In genomic region chr3:135564706-135565105, GRCm38 (mm10) we compare ENCODE assay signal across 13 mouse cellular contexts.
"Had no signal": no experiment of that assay in that cellular context is flagged by ENCODE, and none has a peak within 500 bp of the region (broad histone marks: within the 10 kb centered on the region; RNA-seq: fewer than 3 reads in every experiment).

No protein-coding gene starts in this region.

- H3K27me3 ChIP-seq: neural tube, embryonic 15.5 days; stomach, embryonic 15.5 days had no signal

- H3K4me3 ChIP-seq: neural tube, embryonic 15.5 days; stomach, embryonic 15.5 days had no signal

- H3K9ac ChIP-seq: neural tube, embryonic 15.5 days; stomach, embryonic 15.5 days had no signal

- H3K27ac ChIP-seq: neural tube, embryonic 15.5 days; stomach, embryonic 15.5 days; stomach, postnatal 0 days had no signal

- DNase-seq: retina, postnatal 1 day; right cerebral cortex, adult 18-20 months; right cerebral cortex, postnatal 14 days; right cerebral cortex, postnatal 25 days; right cerebral cortex, postnatal 4 days; thymus, adult 18-20 months; thymus, adult 2 months; thymus, postnatal 25 days; thymus, postnatal 36 days; thymus, postnatal 4 days had no signal

- H3K36me3 ChIP-seq: neural tube, embryonic 15.5 days; stomach, embryonic 15.5 days had no signal

- H3K4me1 ChIP-seq: neural tube, embryonic 15.5 days; stomach, embryonic 15.5 days had no signal
